Mouse (Mus musculus) adrenal gland, postnatal 25 days (tissue): ENCODE data around the gene Vps41. TPM values are rescaled to one million over a fixed set of nuclear protein-coding genes. Genes with fewer than 3 reads are reported as not detected.

ENCODE experiments used
- DNase-seq: peaks from one replicate; pipeline ENCODE4 v3.0.0; 2021; ENCODE audit warnings: mixed read lengths
- total RNA-seq: library from RNA; stranded (reverse); gene quantifications from 2 replicates; pipeline ENCODE4 v1.2.3, GENCODE M21; 2021

The Vps41 gene
- total RNA-seq, 1 experiment from 2014 or later = 81.2 TPM

DNA sequence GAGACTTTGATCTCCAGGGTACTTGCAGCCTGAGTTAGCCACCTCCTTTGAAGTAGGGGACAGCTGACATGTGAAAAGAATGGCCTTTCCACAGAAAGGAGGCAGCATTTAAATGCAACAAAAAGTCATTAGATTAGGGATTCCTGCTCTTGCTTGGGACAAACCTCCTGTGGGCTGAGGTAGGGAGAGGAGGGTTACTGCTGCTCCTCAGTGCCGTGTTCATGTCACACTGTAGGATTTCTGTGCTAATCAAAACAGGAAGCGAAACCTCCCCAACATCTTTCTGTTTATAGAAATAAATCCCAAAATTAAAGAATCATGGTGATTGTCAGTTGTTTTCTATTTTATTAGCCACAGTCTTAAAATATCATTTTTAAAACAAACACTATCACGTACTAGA is 77.4 kb downstream of the Vps41 start:
- no peak for DNase-seq

DNA sequence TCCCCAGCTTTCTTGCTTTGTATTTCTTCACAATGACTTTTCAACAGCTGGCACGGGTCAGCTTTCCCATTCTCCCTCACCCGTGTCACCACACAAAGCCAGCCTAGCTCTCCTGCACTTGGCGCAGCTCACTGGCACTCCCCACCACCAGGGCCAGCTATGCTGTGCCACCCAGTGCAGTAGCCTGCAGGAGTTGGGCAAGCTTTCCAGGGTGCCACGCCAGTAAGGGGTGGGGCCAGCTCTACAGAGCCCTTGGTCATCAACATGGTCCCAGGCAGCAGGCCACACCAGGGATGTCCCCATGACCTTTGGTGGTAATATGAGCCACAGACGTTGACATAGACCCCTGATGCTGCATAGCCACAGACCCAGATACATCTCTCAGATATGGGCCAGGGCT is 80.5 kb downstream of the Vps41 start:
- no peak for DNase-seq

GRCm38 (mm10) chr13:18800434-18800833 is 83.3 kb downstream of the Vps41 start:
- no peak for DNase-seq

- no peak for DNase-seq
Observed at GRCm38 (mm10) chr13:18809465-18809864, 92.4 kb downstream of the Vps41 start.

- peak; percentile 68 for DNase-seq
Observed at GRCm38 (mm10) chr13:18809978-18810675, 93.0 kb downstream of the Vps41 start.

DNA sequence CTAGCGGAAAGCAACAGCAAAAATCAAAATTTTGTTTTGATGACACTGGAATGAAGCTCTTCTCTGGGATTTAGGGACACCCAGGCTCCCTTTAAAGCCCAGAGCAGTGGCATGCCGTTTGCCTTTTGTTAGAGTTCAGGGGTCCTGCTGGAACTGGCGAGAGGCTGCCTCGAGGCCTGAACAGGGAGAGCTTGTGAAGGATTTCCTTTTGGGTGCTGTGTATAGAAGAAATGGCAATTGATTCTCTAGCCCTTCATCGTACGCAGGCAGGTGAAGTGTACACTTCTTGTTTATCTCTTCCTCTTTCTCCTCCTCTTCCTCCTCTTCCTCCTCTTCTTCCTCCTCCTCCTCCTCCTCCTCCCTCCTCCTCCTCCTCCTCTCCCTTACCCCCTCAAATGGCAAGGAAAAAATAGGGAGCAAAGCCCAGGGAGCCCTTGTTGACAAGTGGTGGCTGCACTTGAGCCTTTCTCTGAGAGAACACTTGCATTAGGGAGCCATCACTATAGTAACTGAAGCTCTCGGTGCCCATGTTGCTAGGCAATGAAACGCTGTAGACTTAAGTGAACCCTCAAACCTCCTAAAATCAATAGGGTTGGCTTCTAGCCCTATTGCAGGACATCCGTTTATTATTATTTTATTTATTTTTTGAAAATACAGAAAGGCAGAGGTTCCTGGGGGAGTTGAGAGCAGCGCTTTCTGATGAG is 107.5 kb downstream of the Vps41 start:
- no peak for DNase-seq

- no peak for DNase-seq
Observed at GRCm38 (mm10) chr13:18827029-18827428, 109.9 kb downstream of the Vps41 start.

- no peak for DNase-seq
Observed at GRCm38 (mm10) chr13:18830486-18830885, 113.4 kb downstream of the Vps41 start.

DNA sequence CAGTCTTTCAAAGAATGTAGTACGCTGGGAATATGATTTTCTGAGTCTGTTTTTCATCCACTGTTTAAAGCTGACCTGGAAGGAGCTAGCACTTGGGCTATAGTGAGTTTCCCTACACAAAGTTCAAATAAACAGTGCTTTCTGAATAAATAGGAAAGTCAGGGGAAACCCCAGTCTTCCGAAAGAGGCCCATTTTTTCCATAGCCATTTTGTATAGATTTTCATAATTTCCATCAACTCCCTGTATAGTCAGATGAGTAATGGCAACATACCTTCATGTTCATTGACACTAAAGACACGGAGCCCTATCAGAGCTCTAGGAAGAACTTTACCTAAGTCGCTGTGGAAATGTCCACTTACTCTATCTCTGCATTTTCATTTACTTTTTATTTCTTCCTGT is 122.1 kb downstream of the Vps41 start:
- no peak for DNase-seq

GRCm38 (mm10) chr13:18840366-18840765 is 123.3 kb downstream of the Vps41 start:
- DNase-seq = no peak

DNA sequence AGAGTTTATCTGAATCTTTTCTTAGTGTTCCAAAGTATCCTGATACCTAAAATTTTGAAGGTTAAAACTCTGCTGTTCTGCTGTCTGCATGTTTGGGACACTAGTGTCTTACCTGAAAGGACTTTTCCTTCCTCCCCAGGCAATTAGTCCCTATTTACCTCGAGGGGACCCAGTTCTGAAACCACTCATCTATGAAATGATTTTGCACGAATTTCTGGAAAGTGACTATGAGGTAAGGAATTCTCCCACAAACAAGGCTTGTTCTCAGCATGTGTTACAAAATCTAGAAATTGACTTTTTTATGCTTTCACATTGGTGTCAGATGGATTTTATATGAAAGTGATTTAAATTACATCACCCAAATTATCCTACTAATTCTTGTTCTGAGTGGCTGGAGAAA is 123.9 kb downstream of the Vps41 start:
- DNase-seq = no peak

DNA sequence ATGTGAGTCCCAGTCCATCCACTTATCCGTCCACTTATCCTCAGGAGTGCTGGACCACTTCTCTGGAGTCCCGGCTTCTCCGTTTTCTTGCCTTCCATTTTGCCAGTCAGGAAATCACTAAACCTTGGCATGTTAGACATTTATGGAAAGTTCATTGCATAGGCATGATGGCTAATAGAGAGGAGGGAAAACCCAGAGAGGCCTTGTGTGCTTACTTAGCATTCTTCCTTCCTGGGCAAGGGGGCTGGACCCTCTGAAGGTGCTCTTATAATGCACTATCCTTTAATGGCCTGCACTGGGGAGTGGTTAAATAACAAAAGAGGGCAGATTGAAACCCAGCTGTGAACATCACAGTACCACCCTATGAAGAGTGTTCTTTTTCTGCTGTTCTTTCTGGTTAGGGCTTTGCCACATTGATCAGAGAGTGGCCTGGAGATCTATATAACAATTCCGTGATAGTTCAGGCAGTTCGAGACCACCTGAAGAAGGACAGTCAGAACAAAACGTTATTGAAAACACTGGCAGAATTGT is 124.7 kb downstream of the Vps41 start:
- DNase-seq = no peak

GRCm38 (mm10) chr13:18842556-18842955 is 125.5 kb downstream of the Vps41 start:
- DNase-seq = no peak

DNA sequence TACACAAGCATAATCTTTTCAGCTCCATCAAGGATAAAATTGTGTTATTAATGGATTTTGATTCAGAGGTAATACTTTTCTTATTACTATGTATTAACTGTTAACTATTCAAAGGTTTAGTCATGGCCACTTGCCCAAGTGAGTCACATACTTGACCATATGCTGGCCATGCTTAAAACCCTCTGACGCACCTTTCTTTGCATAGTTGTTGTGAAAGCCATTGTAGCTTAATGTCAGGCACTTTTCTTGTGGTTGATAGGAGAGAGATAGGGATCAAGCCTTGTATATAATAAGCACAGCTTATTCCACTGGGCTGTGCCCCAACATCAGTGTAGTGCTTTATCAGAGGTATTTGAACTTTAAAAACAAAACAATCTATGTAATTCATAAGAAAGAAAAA is 126.5 kb downstream of the Vps41 start:
- DNase-seq = no peak

- DNase-seq = no peak
Observed at GRCm38 (mm10) chr13:18847386-18847785, 130.3 kb downstream of the Vps41 start.

- no peak for DNase-seq
Observed at GRCm38 (mm10) chr13:18849563-18849962, 132.5 kb downstream of the Vps41 start.

DNA sequence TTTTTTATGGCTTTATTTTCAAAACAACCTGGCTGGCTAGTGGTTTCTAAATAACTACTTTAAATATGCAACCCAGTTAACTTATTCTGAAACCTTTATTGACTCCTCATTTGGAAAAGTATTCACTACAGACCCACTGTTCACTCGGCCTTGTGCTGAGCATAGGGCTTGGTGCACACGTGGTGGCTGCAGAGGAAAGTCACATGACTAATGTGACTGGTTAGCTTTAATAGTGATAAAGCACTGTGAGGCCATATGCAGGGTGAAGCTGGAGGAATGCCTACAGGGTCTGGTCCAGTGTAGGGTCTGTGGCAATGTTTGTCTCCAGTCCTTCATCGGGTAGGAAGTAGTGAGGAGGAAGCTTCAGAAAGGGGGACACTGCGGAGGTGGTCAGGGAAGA is 134.1 kb downstream of the Vps41 start:
- no peak for DNase-seq

DNA sequence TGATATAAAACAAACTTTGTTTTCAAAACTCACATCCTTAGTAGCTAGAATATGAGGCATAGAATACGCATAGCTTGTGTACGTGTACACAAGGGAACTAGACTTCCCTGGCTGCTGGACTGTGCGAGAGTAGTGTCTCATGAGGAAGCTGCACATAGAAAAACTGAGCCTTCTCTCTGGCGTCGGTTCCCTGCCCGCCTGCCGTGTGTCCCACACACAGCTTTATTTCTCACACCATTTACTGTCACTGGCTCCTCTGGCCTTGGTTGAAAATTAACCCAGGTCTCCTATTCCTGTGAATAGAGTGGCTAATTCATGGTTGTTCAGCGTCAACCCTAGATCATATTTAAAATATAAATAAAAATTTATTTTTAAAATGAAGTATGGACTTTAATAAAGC is 135.6 kb downstream of the Vps41 start:
- DNase-seq = no peak

- no peak for DNase-seq
Observed at GRCm38 (mm10) chr13:18856026-18856802, 139.1 kb downstream of the Vps41 start.

DNA sequence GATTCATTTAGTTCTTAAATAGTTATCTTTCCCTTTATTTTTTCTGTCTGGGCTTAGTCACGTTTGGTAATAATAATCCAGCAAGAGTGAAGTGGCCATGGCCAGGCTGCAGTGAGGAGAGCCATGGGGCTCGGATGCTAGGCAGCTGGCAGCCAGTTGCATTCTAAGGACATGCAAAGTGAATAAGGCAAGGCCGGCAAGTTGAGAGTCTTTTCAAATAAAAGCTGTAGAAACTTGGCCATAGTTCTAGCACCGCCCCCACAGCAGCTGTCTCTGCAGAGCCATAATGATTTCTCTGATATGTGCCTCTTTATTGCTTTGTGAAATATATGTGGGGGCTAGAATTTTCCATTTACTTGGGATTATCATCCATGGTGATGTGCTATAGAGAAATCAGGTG is 141.1 kb downstream of the Vps41 start:
- DNase-seq = no peak

DNA sequence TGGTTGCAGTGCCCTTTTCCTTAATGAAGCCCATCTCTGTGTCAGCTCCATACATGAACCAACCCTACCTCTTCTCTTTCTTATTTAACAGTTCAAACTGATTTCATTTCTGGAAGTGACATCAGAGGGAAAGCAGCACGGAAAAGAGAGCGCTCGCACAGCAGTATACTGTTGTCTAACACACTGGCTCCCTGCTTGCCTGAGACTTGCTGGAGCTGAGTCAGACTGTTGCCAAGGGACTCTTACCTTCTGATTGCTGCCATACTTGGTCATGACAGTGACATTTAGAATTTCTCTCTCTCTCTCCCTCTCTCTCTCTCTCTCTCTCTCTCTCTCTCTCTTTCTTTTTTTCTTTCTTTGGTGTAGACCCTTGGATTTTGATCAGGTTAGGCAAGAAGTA is 142.3 kb downstream of the Vps41 start:
- DNase-seq = no peak

DNA sequence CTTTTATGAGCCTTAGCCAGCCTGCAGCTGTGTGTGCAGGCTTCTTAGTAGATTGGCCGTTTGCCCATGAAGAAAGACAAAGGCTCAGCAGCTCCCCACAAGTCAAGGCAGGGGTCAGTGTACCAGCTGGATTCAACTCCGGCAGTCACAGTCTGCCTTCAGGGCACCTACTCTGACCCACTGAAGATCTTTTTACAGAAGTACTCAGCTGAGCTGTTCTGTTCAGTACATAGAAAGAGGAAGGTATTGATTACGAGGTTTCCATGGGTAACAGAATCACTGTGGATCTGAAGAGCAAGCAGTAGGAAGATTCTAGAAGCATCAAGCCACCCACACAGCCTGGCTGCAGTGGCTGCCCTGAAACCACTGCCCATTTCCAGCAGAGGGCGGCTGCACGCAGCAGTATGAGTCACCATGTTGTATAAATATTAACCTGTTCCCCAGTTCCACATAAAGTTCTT is 151.0 kb downstream of the Vps41 start:
- DNase-seq = peak; percentile 50

DNA sequence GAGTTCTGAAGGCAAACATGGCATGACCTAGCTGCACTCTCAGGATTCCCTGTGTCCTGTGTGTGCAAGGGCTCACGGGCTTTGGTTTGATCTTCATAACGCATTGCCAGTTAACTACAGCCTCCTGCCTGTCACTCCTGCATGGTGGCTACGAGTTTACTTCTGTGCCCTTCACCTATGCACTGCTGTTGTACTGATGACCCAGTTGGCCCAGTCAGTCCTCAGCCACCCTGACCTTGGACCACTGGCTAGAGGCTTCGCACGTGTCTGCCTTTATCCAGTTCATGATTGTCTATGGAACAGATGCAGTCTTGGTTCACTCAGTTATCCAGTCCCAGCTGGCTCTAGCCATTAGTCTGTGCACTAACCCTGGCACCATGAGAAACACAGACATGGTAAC is 151.7 kb downstream of the Vps41 start:
- no peak for DNase-seq
